In genomic region chr4:97780024-97780423, GRCm38 (mm10) we compare ENCODE assay signal across 10 mouse cellular contexts. TPM values are rescaled to one million over a fixed set of nuclear protein-coding genes. Genes with fewer than 3 reads are reported as not detected.
DNase-seq lines count a peak whose midpoint lies in the region; ATAC-seq lines count a peak whose summit lies in the region.
"Had no signal": no experiment of that assay in that cellular context is flagged by ENCODE, and none has a peak within 500 bp of the region (broad histone marks: within the 10 kb centered on the region; RNA-seq: fewer than 3 reads in every experiment).

No protein-coding gene starts in this region.

- H3K4me1 ChIP-seq in kidney, embryonic 16.5 days (ENCODE audit: insufficient read depth, low read length): peaks cover 14% of the 10 kb centered on the region
- peaks cover 38% of the 10 kb centered on the region for H3K4me1 ChIP-seq in embryonic facial prominence, embryonic 10.5 days
- peaks cover 36% of the 10 kb centered on the region for H3K4me1 ChIP-seq in hindbrain, embryonic 10.5 days (replicated peaks)
- H3K4me1 ChIP-seq in midbrain, embryonic 14.5 days (ENCODE audit: control insufficient read depth, insufficient read depth, low read length): 0 out of 2 replicates have a peak, but pooled peaks cover 3% of the 10 kb centered on the region

- no peak overlapping the region for H3K27ac ChIP-seq in kidney, embryonic 16.5 days (ENCODE audit: low read length)
- H3K27ac ChIP-seq in embryonic facial prominence, embryonic 10.5 days (replicated peaks): no peak overlapping the region
- no peak overlapping the region for H3K27ac ChIP-seq in hindbrain, embryonic 10.5 days
- H3K27ac ChIP-seq in midbrain, embryonic 14.5 days (replicated peaks; ENCODE audit: low read depth, low read length): 0 out of 2 replicates have a peak overlapping the region, but pooled peaks have one; percentile 32

- ATAC-seq in kidney, embryonic 16.5 days (ENCODE audit: low FRiP score, low TSS enrichment): no peak
- ATAC-seq in midbrain, embryonic 14.5 days (ENCODE audit: low FRiP score, low TSS enrichment): no peak
- ATAC-seq: Patski had no signal

- no peaks in the 10 kb centered on the region for H3K9me3 ChIP-seq in kidney, embryonic 16.5 days (ENCODE audit: low read length)
- H3K9me3 ChIP-seq in embryonic facial prominence, embryonic 10.5 days: no peaks in the 10 kb centered on the region
- H3K9me3 ChIP-seq in hindbrain, embryonic 10.5 days: no peaks in the 10 kb centered on the region
- H3K9me3 ChIP-seq in midbrain, embryonic 14.5 days (ENCODE audit: control insufficient read depth, low read length): no peaks in the 10 kb centered on the region

- H3K4me3 ChIP-seq in kidney, embryonic 16.5 days (ENCODE audit: low read length): peak overlapping the region; percentile 80
- peak overlapping the region; percentile 74; the same call in 1 of the 2 replicates for H3K4me3 ChIP-seq in embryonic facial prominence, embryonic 10.5 days
- H3K4me3 ChIP-seq in hindbrain, embryonic 10.5 days: peak overlapping the region; percentile 85; the same call in 1 of the 2 replicates
- peak overlapping the region; percentile 75 for H3K4me3 ChIP-seq in midbrain, embryonic 14.5 days (replicated peaks; ENCODE audit: low read depth, low read length)
- H3K4me3 ChIP-seq: erythroblast, embryonic 14.5 days had no signal

- 33% methylated on average over 7 of the region's 7 CpGs for WGBS in kidney, embryonic 16.5 days
- 31% methylated on average over 7 of the region's 7 CpGs for WGBS in embryonic facial prominence, embryonic 10.5 days
- 32% methylated on average over 7 of the region's 7 CpGs for WGBS in hindbrain, embryonic 10.5 days
- 31% methylated on average over 7 of the region's 7 CpGs for WGBS in midbrain, embryonic 14.5 days

- H3K36me3 ChIP-seq in kidney, embryonic 16.5 days (ENCODE audit: insufficient read depth, low read length): 0 out of 2 replicates have a peak, but pooled peaks cover 5% of the 10 kb centered on the region
- peaks cover 16% of the 10 kb centered on the region for H3K36me3 ChIP-seq in embryonic facial prominence, embryonic 10.5 days (replicated peaks)
- H3K36me3 ChIP-seq in hindbrain, embryonic 10.5 days: peaks cover 18% of the 10 kb centered on the region
- peaks cover 8% of the 10 kb centered on the region; the same call in 1 of the 2 replicates for H3K36me3 ChIP-seq in midbrain, embryonic 14.5 days (ENCODE audit: control insufficient read depth, insufficient read depth, low read length)

- DNase-seq in kidney, adult 8-10 months: no peak
- DNase-seq in embryonic facial prominence, embryonic 10.5 days (ENCODE audit: low spot score): no peak
- DNase-seq in hindbrain, embryonic 10.5 days (ENCODE audit: low spot score): no peak
- no peak for DNase-seq in midbrain, embryonic 14.5 days
- DNase-seq in ovary, postnatal 10 days (ENCODE audit: low spot score): no peak
- no peak for DNase-seq in testis, postnatal 14 days (ENCODE audit: low spot score)
- DNase-seq in thymus, postnatal 36 days: no peak

- peak overlapping the region; percentile 85 for H3K4me2 ChIP-seq in kidney, embryonic 16.5 days (replicated peaks; ENCODE audit: low read depth, low read length)
- peak overlapping the region; percentile 90 for H3K4me2 ChIP-seq in midbrain, embryonic 14.5 days (ENCODE audit: low read length)

- no peak overlapping the region for H3K9ac ChIP-seq in kidney, embryonic 16.5 days (replicated peaks; ENCODE audit: low read length)
- H3K9ac ChIP-seq in midbrain, embryonic 14.5 days (replicated peaks; ENCODE audit: low read length): no peak overlapping the region; the same call in 1 of the 2 replicates

- H3K27me3 ChIP-seq in kidney, embryonic 16.5 days (ENCODE audit: insufficient read depth, low read length): peaks cover 33% of the 10 kb centered on the region
- H3K27me3 ChIP-seq in embryonic facial prominence, embryonic 10.5 days (replicated peaks; ENCODE audit: low read depth, poor library complexity, severe bottlenecking): peaks cover 98% of the 10 kb centered on the region
- H3K27me3 ChIP-seq in hindbrain, embryonic 10.5 days (ENCODE audit: insufficient read depth, poor library complexity, severe bottlenecking): peaks cover 100% of the 10 kb centered on the region
- peaks cover 45% of the 10 kb centered on the region for H3K27me3 ChIP-seq in midbrain, embryonic 14.5 days (ENCODE audit: control insufficient read depth, insufficient read depth, low read length)
- H3K27me3 ChIP-seq: Patski had no signal

RNA-seq across cellular contexts. Expression of gene E130114P18Rik, which starts 2.1 kb away (rescaled TPM):
- polyA plus RNA-seq in kidney, embryonic 16.5 days (2015; fragmentation: Nextera tagmentation; extraction: Ambion mirVana): 0.54 and 0.58 TPM in 2 replicates
- 10.9 and 13.6 TPM in 2 replicates for polyA plus RNA-seq in embryonic facial prominence, embryonic 10.5 days (2016; fragmentation: Nextera tagmentation; extraction: Ambion mirVana)
- 12.7 and 18.4 TPM in 2 replicates for polyA plus RNA-seq in hindbrain, embryonic 10.5 days (2016; fragmentation: Nextera tagmentation; extraction: Ambion mirVana)
- polyA plus RNA-seq in midbrain, embryonic 14.5 days (2014; fragmentation: Nextera tagmentation; extraction: Ambion mirVana): 22.4 and 23.6 TPM in 2 replicates
- polyA plus RNA-seq: erythroblast, embryonic 14.5 days had no signal

RNA-seq across cellular contexts. Expression of gene Nfia, which starts 7.5 kb away (rescaled TPM):
- polyA plus RNA-seq in kidney, embryonic 16.5 days (2015; fragmentation: Nextera tagmentation; extraction: Ambion mirVana): 19.9 and 25.0 TPM in 2 replicates
- polyA plus RNA-seq in embryonic facial prominence, embryonic 10.5 days (2016; fragmentation: Nextera tagmentation; extraction: Ambion mirVana): 8.0 and 17.0 TPM in 2 replicates
- 10.9 and 17.5 TPM in 2 replicates for polyA plus RNA-seq in hindbrain, embryonic 10.5 days (2016; fragmentation: Nextera tagmentation; extraction: Ambion mirVana)
- 30.1 and 37.2 TPM in 2 replicates for polyA plus RNA-seq in midbrain, embryonic 14.5 days (2014; fragmentation: Nextera tagmentation; extraction: Ambion mirVana)
